Mouse (Mus musculus) central nervous system, embryonic 14 days (tissue): ENCODE results near the gene 1700020D05Rik. TPM values are rescaled to one million over a fixed set of nuclear protein-coding genes. Genes with fewer than 3 reads are reported as not detected.

Experiments used
- polyA plus RNA-seq: library from polyadenylated mRNA; depleted of rRNA; stranded (reverse); fragments of >200 nt; gene quantifications from 2 replicates; pipeline ENCODE4 v1.2.3, GENCODE M21; 2012; rRNA removed

Gene 1700020D05Rik
- 3.8 and 4.0 TPM in 2 replicates for polyA plus RNA-seq

DNA sequence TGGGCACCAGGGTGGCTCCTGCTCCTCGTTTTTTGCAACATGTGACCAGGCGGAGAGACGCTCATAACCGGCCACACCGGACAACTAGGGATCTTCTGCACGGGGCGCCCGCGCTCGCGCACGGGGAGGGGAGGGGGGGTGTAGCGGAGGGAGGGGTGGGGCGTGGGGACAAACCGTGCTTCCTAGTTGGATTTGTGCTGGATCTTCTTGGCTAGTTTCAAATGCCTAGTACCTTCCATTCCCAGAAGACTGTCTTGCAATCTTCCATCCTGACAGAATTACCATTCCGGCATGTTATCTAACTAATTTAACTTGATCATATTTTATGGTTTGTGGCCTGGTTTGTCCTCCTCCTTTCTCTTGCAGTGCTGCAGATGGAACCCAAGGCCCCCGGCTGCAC, at the start of gene 1700020D05Rik:
Gene 1700020D05Rik (minus strand): TSS at position 101 of the 400 bp plus-strand sequence.

DNA sequence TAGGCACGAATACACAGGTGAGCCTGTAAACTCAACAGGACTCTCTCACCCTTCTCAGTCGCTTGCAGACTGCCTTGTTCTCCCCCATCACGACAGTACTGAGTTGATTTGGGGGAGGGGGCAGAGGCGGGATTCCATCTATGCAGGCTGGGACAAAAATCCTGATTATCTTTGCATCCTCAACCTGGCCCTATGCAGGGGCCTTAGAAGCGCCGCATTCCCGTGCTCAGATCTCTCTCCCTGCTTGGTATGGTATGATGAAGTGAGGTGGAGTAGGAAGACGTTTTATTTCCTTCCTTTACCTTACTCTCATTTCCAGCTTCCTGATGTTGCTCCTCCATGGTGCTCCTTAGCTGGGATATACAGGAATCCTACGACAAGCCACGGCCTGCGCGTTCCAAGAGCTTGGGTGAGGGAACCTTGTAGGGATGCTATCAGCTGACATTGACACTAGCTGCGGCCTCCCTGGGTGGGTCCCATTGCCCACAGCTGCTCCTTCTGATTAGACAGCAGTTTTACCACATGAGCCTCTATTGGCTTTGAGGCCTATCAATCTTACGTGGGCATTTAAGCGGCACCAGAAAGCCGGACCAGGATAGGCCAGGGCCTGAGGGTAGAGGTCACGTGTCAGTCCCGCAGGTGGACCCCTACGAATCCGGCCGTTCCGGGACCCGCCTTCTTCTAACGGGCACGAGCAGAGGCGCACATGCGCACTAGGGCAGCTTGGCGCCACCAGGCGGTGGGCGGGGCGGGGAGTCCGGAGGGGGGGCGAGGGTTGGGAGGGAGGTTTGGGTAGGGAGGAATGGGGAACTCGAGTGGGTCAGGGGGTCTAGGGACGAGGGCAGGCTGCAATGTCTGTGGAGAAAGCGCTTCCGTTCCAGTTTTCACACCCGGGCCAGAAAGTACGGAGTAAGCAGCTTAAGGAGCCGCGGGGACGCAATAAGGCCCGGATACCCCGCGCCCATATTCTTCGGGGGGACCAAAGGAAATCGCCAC, 6.7 kb upstream of the 1700020D05Rik start, which contains the start of gene Snx32:
Gene Snx32 (minus strand): TSS at position 508 of the 996 bp plus-strand sequence.

DNA sequence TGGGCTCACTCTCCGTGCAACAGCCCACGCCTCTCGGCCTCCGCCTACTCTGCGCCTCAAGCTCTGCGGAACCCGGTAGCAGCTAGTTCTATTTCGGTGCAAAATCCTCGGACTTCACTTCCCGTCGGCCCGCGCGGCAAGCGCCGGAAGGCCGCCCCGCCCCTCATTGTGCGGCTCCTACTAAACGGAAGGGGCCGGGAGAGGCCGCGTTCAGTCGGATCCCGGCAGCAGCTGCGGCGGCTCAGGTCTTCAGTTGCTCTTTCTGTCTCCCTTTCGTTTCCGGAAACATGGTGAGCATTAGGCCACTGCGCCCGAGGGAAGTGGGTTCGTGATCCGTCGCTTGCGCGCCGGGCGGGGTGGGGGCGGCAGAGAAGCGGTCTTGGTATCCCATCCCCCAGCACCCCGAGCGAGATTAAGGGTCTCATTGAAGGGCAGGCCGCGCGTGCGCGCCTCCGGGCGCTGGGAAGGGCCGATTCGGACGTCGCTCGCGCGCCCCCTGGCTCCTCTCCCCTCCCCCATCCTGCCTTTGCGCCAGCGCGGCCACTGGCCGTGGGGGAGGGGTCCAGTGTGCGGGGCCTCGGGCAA, 13.2 kb downstream of the 1700020D05Rik start, which contains the start of gene Cfl1:
Gene Cfl1 (plus strand): TSS at position 143 of the 585 bp plus-strand sequence.

DNA sequence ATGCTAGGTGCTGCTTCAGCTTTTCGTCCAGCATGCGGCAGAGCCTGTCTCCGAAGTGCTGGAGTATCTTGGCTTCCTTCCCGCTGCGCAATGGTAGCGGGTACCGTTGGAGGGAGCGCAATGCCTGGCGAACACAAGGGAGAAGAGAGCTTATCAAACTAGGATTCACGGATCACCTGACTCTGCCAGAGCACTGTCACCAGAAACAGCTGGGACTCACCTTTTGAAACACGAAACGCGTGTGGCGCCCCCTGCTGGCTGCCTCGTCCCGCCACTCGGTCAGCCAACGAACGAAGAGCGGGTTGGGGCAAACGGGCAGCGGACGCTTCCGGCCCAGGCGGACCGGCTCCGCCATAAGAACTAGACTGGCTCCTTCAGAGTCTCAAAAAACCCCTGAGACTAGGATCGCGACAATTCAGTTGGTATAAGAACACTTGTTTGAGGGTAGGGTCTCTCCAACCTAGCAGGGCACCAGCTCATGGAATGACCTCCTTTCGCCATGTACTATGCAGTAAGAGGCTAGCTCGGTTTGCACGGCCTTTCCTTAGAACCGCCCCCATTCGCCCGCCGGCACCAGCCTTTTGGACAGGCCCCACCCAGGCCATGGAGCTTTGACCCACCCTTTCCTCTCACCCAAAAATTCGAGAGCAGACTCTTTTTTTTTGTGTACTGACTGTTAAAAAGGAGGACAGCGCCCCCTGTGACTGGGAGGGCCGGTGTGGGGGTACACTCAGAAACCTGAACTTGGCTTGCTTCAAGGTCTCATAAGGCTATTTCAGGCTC, 15.6 kb downstream of the 1700020D05Rik start, which contains the start of gene Mus81:
Gene Mus81 (minus strand): TSS at position 635 of the 783 bp plus-strand sequence.

DNA sequence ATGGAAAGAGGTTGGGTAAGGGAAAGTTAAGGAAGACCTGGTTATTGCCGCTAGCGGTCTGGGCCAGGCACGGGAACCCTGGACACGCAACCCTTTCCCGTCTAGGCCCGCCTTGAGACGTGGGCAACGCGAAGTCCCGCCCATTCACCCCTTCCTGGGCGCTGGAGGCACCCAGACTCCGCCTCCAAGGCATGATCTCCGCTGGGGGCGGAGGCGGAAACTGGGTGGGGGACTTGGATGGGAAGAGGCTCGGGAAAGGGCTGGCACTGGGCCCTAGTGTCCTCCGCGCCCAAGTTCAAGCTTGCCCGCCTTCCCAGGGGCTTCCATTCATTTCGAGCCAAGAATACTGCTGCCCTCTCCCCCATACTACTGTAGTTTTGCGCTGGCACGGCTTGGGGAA, 29.9 kb downstream of the 1700020D05Rik start, which contains the start of gene Efemp2:
Gene Efemp2 (plus strand): TSS at position 235 of the 400 bp plus-strand sequence.

DNA sequence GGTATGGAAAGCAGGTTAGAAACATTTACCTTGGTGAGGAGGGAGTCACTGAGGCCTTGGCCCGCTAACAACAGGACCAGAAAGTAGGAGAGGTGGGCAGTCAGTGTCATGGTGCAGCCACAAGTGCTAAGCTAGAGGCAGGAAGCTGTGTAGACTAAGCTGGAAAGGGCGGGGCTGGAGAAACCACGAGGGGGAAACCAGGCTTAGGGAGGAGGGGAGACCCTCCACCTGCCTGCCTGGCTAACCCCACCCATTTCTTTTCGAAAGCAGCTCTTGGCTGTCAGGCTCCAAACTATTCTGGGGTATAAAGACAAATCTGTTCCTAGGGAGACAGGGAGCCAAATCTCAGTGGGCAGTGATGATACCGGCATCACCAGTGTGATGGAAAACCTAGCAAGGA, 35.2 kb downstream of the 1700020D05Rik start, which contains the start of gene Ctsw:
Gene Ctsw (minus strand): TSS at position 134 of the 400 bp plus-strand sequence.

DNA sequence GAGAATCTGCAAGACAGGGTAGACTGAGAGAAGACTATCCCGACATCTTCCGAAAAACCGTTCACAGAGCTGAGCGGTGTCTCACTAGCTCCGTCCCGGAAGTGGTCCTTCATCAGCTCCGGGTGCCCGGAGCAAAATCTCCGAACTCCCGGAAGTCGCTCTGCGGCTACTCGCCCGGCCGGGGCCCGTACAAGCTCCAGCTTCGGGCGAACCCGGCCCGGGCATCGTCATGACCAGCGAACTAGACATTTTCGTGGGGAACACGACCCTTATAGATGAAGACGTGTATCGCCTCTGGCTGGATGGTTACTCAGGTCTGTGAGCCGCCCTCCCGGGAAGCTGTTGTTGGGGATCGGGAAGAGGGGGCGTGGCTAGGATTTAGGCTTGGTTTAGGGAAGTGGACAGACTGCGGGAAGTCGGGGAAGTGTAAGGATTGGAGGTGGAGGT, 43.1 kb downstream of the 1700020D05Rik start, which contains the start of gene Fibp:
Gene Fibp (plus strand): TSS at position 151 of the 447 bp plus-strand sequence.

DNA sequence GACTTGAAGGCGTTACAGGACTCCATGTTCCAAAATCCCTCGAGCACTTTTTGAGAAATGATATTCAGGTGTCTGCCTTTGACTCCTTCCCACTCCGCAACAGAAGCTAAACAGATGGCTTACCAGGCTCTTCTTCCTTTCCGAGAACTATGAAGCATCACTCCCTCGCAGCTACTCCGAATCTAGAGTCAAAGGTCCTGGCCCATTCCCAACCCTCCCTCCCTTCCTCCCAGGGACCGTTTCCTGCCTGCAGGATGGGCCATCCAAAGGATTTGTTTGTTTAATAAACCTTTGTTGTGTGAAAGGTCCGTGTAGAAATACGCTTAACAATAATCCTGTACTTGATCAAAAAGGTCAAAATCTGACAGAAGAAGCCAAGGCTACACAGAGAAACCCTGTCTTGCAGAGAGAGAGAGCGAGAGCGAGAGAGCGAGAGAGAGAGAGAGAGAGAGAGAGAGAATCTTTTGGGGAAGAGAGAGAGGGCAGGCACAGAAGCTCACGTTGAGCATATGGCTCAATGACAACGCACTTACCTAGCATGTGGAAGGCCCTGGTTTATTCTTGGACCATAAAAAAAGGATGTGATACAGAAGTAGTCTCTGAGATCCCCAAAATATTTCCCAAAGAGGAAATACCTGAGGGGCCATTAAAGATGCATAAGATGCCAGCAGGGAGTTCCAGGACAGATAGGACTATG, 45.7 kb downstream of the 1700020D05Rik start, which contains the start of gene Ccdc85b:
Gene Ccdc85b (minus strand): TSS at position 149 of the 697 bp plus-strand sequence.

Other genes with a start within 250 kb of the 1700020D05Rik start
- gene Pacs1, start 230.7 kb downstream of the 1700020D05Rik start, polyA plus RNA-seq, result 45.1 and 54.2 TPM in 2 replicates
- 197 and 209 TPM in 2 replicates for gene Sf3b2, start 208.3 kb downstream of the 1700020D05Rik start, polyA plus RNA-seq
- 35.0 and 36.4 TPM in 2 replicates for gene Gal3st3, start 205.5 kb downstream of the 1700020D05Rik start, polyA plus RNA-seq
- gene Catsper1, start 168.0 kb downstream of the 1700020D05Rik start, polyA plus RNA-seq, result not detected in 2 replicates
- 2.2 and 2.4 TPM in 2 replicates for gene Cst6, start 154.2 kb downstream of the 1700020D05Rik start, polyA plus RNA-seq
- gene Eif1ad, start 137.0 kb downstream of the 1700020D05Rik start, polyA plus RNA-seq, result 42.2 and 43.6 TPM in 2 replicates
- gene Banf1, start 136.6 kb downstream of the 1700020D05Rik start, polyA plus RNA-seq, result 200 and 202 TPM in 2 replicates
- 89.8 and 93.4 TPM in 2 replicates for gene Sart1, start 115.1 kb downstream of the 1700020D05Rik start, polyA plus RNA-seq
- gene Tsga10ip, start 101.3 kb downstream of the 1700020D05Rik start, polyA plus RNA-seq, result 0.05 TPM in 1 of 2 replicates, not detected in the other
- 304 and 309 TPM in 2 replicates for gene Drap1, start 78.8 kb downstream of the 1700020D05Rik start, polyA plus RNA-seq
- 76.5 and 85.9 TPM in 2 replicates for gene AI837181, start 78.6 kb downstream of the 1700020D05Rik start, polyA plus RNA-seq
- 0.05 TPM in 1 of 2 replicates, not detected in the other for gene Fosl1, start 56.2 kb downstream of the 1700020D05Rik start, polyA plus RNA-seq
- 10.6 and 11.6 TPM in 2 replicates for gene Ccdc85b, start 45.9 kb downstream of the 1700020D05Rik start, polyA plus RNA-seq
- gene Fibp, start 43.2 kb downstream of the 1700020D05Rik start, polyA plus RNA-seq, result 216 and 221 TPM in 2 replicates
- 2.6 and 2.7 TPM in 2 replicates for gene Ctsw, start 35.3 kb downstream of the 1700020D05Rik start, polyA plus RNA-seq
- 50.0 and 85.2 TPM in 2 replicates for gene Efemp2, start 29.8 kb downstream of the 1700020D05Rik start, polyA plus RNA-seq
- 57.1 and 64.2 TPM in 2 replicates for gene Mus81, start 15.4 kb downstream of the 1700020D05Rik start, polyA plus RNA-seq
- gene Cfl1, start 13.3 kb downstream of the 1700020D05Rik start, polyA plus RNA-seq, result 1,583 and 1,664 TPM in 2 replicates
- gene Snx32, start 6.8 kb upstream of the 1700020D05Rik start, polyA plus RNA-seq, result 103 and 108 TPM in 2 replicates
- gene Ovol1, start 56.9 kb upstream of the 1700020D05Rik start, polyA plus RNA-seq, result 0.05 and 0.56 TPM in 2 replicates
- 2.4 and 2.5 TPM in 2 replicates for gene Ap5b1, start 64.2 kb upstream of the 1700020D05Rik start, polyA plus RNA-seq
- gene Rnaseh2c, start 98.1 kb upstream of the 1700020D05Rik start, polyA plus RNA-seq, result 90.9 and 107 TPM in 2 replicates
- 155 and 159 TPM in 2 replicates for gene Kat5, start 106.5 kb upstream of the 1700020D05Rik start, polyA plus RNA-seq
- gene Rela, start 133.7 kb upstream of the 1700020D05Rik start, polyA plus RNA-seq, result 38.6 and 41.9 TPM in 2 replicates
- 25.8 and 34.4 TPM in 2 replicates for gene Sipa1, start 159.9 kb upstream of the 1700020D05Rik start, polyA plus RNA-seq
- 20.8 and 24.0 TPM in 2 replicates for gene Map3k11, start 185.0 kb upstream of the 1700020D05Rik start, polyA plus RNA-seq
- 80.3 and 94.9 TPM in 2 replicates for gene Pcnx3, start 185.1 kb upstream of the 1700020D05Rik start, polyA plus RNA-seq
- 0.05 and 0.21 TPM in 2 replicates for gene Kcnk7, start 200.6 kb upstream of the 1700020D05Rik start, polyA plus RNA-seq
- 25.1 and 28.3 TPM in 2 replicates for gene Ehbp1l1, start 222.5 kb upstream of the 1700020D05Rik start, polyA plus RNA-seq
- 241 and 283 TPM in 2 replicates for gene Fam89b, start 225.9 kb upstream of the 1700020D05Rik start, polyA plus RNA-seq
- gene Ltbp3, start 237.1 kb upstream of the 1700020D05Rik start, polyA plus RNA-seq, result 64.1 and 102 TPM in 2 replicates